Mouse (Mus musculus): ENCODE measurements at regions not wholly inside any gene's neighbourhood (a gene's known extent, or its start where the extent isn't known, plus 50 kb on each side); places are given as distances from the start of the nearest gene placed in this dataset.

- Histone ChIP-seq H3K4me3 (ENCODE audit: low read depth, low read length) (no peak overlapping the region), H3K9me3 (ENCODE audit: control insufficient read depth, low read length) (no peaks in the 10 kb centered on the region), H3K9ac (ENCODE audit: low read length) (no peak overlapping the region), H3K4me2 (ENCODE audit: low read depth) (no peak overlapping the region), H3K36me3 (ENCODE audit: control insufficient read depth, insufficient read depth, low read length) (no peaks in the 10 kb centered on the region), H3K27me3 (ENCODE audit: control insufficient read depth, insufficient read depth, low read length) (no peaks in the 10 kb centered on the region), H3K27ac (ENCODE audit: low read depth, low read length) (no peak overlapping the region), H3K4me1 (ENCODE audit: control insufficient read depth, insufficient read depth, low read length) (no peaks in the 10 kb centered on the region)
- ATAC-seq (ENCODE audit: insufficient read depth, low FRiP score, low TSS enrichment) (no peak), DNase-seq (ENCODE audit: low spot score) (no peak)
- 54% methylated on average over 4 of the region's 4 CpGs for WGBS
These were observed 460.6 kb upstream of the Slit2 start for GRCm38 (mm10) chr5:47522161-47522942.

DNA sequence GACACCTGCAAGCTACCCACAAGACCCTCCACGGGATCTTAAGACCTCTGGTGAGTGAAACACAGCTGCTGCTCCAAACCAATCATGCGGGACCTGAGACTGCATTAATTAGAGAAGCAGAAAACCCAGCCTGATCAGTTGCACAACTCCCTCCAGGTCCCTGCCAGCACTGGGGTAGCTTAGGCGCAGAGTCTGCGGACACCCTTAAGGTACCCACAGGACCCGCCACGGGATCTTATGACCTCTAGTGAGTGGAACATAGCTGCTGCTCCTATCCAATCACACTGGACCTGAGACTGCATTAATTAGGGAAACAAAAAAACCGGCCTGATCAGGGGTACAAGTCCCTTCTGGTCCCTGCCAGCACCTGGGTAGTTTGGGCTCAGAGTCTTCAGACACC, 454.3 kb upstream of the Slit2 start:
- WGBS: 89% methylated on average over 7 of the region's 7 CpGs

DNA sequence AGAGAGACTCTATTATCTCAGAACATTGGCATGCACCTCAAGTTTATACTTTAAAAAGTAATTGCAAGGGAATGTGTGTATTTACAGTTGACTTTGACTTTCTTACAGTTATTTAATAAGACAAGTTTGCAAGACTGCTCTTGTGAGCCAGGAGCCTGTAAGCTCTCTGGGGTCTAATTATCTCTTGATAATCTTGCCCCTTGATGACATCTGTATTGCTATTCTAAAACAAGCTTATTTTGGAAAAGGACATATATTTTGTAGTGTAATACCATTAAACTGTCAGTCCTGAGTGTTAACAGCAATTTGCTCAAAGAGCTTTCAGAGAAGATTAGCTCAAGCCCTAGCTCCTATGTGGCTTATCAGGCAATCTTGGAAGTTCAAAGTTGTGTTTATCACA, 445.4 kb upstream of the Slit2 start:
- DNase-seq (ENCODE audit: low spot score): no peak
- Histone ChIP-seq H3K9me3 (ENCODE audit: control insufficient read depth, low read length) (no peaks in the 10 kb centered on the region), H3K4me1 (ENCODE audit: control insufficient read depth, insufficient read depth, low read length) (no peaks in the 10 kb centered on the region), H3K36me3 (ENCODE audit: control insufficient read depth, insufficient read depth, low read length) (no peaks in the 10 kb centered on the region), H3K9ac (ENCODE audit: low read length) (no peak overlapping the region), H3K4me2 (ENCODE audit: low read depth) (no peak overlapping the region), H3K4me3 (ENCODE audit: low read depth, low read length) (no peak overlapping the region), H3K27me3 (ENCODE audit: control insufficient read depth, insufficient read depth, low read length) (no peaks in the 10 kb centered on the region), H3K27ac (ENCODE audit: low read depth, low read length) (no peak overlapping the region)
- ATAC-seq (ENCODE audit: insufficient read depth, low FRiP score, low TSS enrichment): no peak

More for the DNA sequence above, 454.3 kb upstream of the Slit2 start:
- no peaks in the 10 kb centered on the region for H3K36me3 ChIP-seq (ENCODE audit: control insufficient read depth, insufficient read depth, low read length)
- H3K4me3 ChIP-seq (ENCODE audit: low read depth, low read length): no peak overlapping the region
- H3K9ac ChIP-seq (ENCODE audit: low read length): no peak overlapping the region
- ATAC-seq (ENCODE audit: insufficient read depth, low FRiP score, low TSS enrichment) (no peak), DNase-seq (ENCODE audit: low spot score) (no peak)
- no peaks in the 10 kb centered on the region for H3K4me1 ChIP-seq (ENCODE audit: control insufficient read depth, insufficient read depth, low read length)
- H3K27ac ChIP-seq (ENCODE audit: low read depth, low read length): no peak overlapping the region
- no peak overlapping the region for H3K4me2 ChIP-seq (ENCODE audit: low read depth)
- no peaks in the 10 kb centered on the region for H3K27me3 ChIP-seq (ENCODE audit: control insufficient read depth, insufficient read depth, low read length)
- no peaks in the 10 kb centered on the region for H3K9me3 ChIP-seq (ENCODE audit: control insufficient read depth, low read length)

- no peak overlapping the region for H3K27ac ChIP-seq (ENCODE audit: low read depth, low read length)
- no peak for DNase-seq (ENCODE audit: low spot score)
- H3K4me1 ChIP-seq (ENCODE audit: control insufficient read depth, insufficient read depth, low read length): no peaks in the 10 kb centered on the region
- no peak overlapping the region for H3K4me3 ChIP-seq (ENCODE audit: low read depth, low read length)
- no peaks in the 10 kb centered on the region for H3K36me3 ChIP-seq (ENCODE audit: control insufficient read depth, insufficient read depth, low read length)
- H3K27me3 ChIP-seq (ENCODE audit: control insufficient read depth, insufficient read depth, low read length): no peaks in the 10 kb centered on the region
- H3K9ac ChIP-seq (ENCODE audit: low read length): no peak overlapping the region
- WGBS: 69% methylated on average over 1 of the region's 1 CpGs
- no peak overlapping the region for H3K4me2 ChIP-seq (ENCODE audit: low read depth)
- ATAC-seq (ENCODE audit: insufficient read depth, low FRiP score, low TSS enrichment): no peak
- no peaks in the 10 kb centered on the region for H3K9me3 ChIP-seq (ENCODE audit: control insufficient read depth, low read length)
These were observed 440.7 kb upstream of the Slit2 start for GRCm38 (mm10) chr5:47542248-47542647.

DNA sequence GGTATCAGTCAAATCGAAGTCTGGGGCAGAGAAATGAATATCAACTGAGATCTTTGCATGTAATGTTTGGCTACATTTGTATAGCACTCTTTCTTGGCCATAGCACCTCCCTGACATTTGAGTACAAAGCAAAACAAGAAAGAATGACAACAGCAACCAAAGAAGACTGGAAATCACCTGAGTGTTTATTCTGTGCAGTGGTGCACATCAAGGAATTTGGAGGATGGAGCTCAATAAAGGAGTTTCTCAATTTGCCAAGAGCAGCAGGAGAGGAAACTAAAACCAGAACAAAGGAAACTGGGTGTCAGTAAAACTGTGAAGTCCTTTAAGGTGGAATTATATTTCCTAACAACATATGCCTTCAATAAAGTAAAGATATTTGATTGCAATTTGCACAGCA, 426.2 kb upstream of the Slit2 start:
- peak; percentile 15; the same call in 1 of the 2 replicates for ATAC-seq (ENCODE audit: insufficient read depth, low FRiP score, low TSS enrichment)

DNA sequence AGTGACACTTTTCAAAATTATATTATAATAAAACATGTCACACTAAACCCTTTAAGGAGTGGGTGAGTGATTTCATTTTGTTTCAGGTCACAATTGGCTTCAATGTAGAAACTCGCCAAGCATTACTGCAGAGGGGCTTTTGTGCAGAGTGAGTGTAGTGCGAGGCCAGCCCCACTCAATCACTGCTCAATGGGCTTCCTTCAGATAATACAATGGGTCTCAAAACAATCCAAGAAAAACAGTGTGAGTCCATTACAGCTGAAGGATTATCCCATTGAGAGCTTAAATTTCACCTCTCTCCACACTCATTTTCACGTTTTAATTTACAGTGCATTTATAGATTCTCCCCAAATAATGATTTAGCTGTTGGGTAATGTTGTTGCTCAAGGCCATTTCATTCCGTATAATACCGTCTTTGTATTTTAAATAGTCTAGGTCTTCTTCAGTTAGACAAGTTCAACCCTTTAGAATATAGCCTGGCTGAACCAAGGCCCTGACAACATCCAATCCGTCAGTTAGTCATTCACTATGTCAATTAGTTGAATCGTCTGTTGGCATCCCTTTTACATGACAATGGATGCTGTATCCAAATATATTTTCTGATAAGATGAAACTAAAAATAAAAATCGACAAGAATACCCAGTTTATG, 425.7 kb upstream of the Slit2 start:
- WGBS: 38% methylated on average over 8 of the region's 8 CpGs

More for the DNA sequence above, 426.2 kb upstream of the Slit2 start:
- Histone ChIP-seq H3K9ac (ENCODE audit: low read length) (no peak overlapping the region), H3K27ac (ENCODE audit: low read depth, low read length) (no peak overlapping the region), H3K4me3 (ENCODE audit: low read depth, low read length) (no peak overlapping the region), H3K9me3 (ENCODE audit: control insufficient read depth, low read length) (no peaks in the 10 kb centered on the region), H3K4me1 (ENCODE audit: control insufficient read depth, insufficient read depth, low read length) (no peaks in the 10 kb centered on the region), H3K27me3 (ENCODE audit: control insufficient read depth, insufficient read depth, low read length) (no peaks in the 10 kb centered on the region), H3K36me3 (ENCODE audit: control insufficient read depth, insufficient read depth, low read length) (no peaks in the 10 kb centered on the region), H3K4me2 (ENCODE audit: low read depth) (no peak overlapping the region)
- WGBS: 78% methylated on average over 1 of the region's 1 CpGs
- no peak for DNase-seq (ENCODE audit: low spot score)

More for the DNA sequence above, 425.7 kb upstream of the Slit2 start:
- ATAC-seq (ENCODE audit: insufficient read depth, low FRiP score, low TSS enrichment) (peak; percentile 80), DNase-seq (ENCODE audit: low spot score) (peak; percentile 13)
- Histone ChIP-seq H3K4me1 (ENCODE audit: control insufficient read depth, insufficient read depth, low read length) (no peaks in the 10 kb centered on the region), H3K9me3 (ENCODE audit: control insufficient read depth, low read length) (no peaks in the 10 kb centered on the region), H3K9ac (ENCODE audit: low read length) (no peak overlapping the region), H3K4me2 (ENCODE audit: low read depth) (no peak overlapping the region), H3K36me3 (ENCODE audit: control insufficient read depth, insufficient read depth, low read length) (no peaks in the 10 kb centered on the region), H3K27ac (ENCODE audit: low read depth, low read length) (no peak overlapping the region), H3K27me3 (ENCODE audit: control insufficient read depth, insufficient read depth, low read length) (no peaks in the 10 kb centered on the region), H3K4me3 (ENCODE audit: low read depth, low read length) (no peak overlapping the region)
